Mouse (Mus musculus): ENCODE measurements around the gene Sdhaf1. TPM values are rescaled to one million over a fixed set of nuclear protein-coding genes. Genes with fewer than 3 reads are reported as not detected.
A peak's percentile ranks its signal among the peaks of the same experiment; 100 is the strongest.

Gene Sdhaf1
- polyA plus RNA-seq, 1 experiment from 2014 or later: 18.8 TPM

- Histone ChIP-seq H3K27ac (replicated peaks; ENCODE audit: low read depth, low read length) (no peak overlapping the region), H3K27me3 (replicated peaks; ENCODE audit: control insufficient read depth, insufficient read depth, low read length) (no peaks in the 10 kb centered on the region), H3K4me3 (ENCODE audit: low read depth, low read length) (peak overlapping the region; percentile 75; the same call in 1 of the 2 replicates), H3K4me1 (ENCODE audit: control insufficient read depth, insufficient read depth, low read length) (0 out of 2 replicates have a peak, but pooled peaks cover 4% of the 10 kb centered on the region), H3K9me3 (ENCODE audit: control insufficient read depth, low read length) (no peaks in the 10 kb centered on the region), H3K36me3 (ENCODE audit: control insufficient read depth, insufficient read depth, low read length) (no peaks in the 10 kb centered on the region), H3K9ac (ENCODE audit: low read depth, low read length) (no peak overlapping the region), H3K4me2 (ENCODE audit: low read depth, low read length) (peak overlapping the region; percentile 95; the same call in 1 of the 2 replicates)
- DNase-seq (ENCODE audit: low spot score): no peak
- 75% methylated on average over 4 of the region's 4 CpGs for WGBS
- no peak for ATAC-seq (ENCODE audit: low read depth)
Measured at GRCm38 (mm10) chr7:30281522-30281921, 42.2 kb downstream of the Sdhaf1 start.

GRCm38 (mm10) chr7:30280670-30281138 is 43.0 kb downstream of the Sdhaf1 start:
- Histone ChIP-seq H3K4me3 (ENCODE audit: low read depth, low read length) (peak overlapping the region; percentile 75), H3K9me3 (ENCODE audit: control insufficient read depth, low read length) (no peaks in the 10 kb centered on the region), H3K9ac (ENCODE audit: low read depth, low read length) (peak overlapping the region; percentile 66), H3K4me2 (ENCODE audit: low read depth, low read length) (peak overlapping the region; percentile 95), H3K27me3 (replicated peaks; ENCODE audit: control insufficient read depth, insufficient read depth, low read length) (no peaks in the 10 kb centered on the region), H3K4me1 (ENCODE audit: control insufficient read depth, insufficient read depth, low read length) (0 out of 2 replicates have a peak, but pooled peaks cover 4% of the 10 kb centered on the region), H3K36me3 (ENCODE audit: control insufficient read depth, insufficient read depth, low read length) (no peaks in the 10 kb centered on the region), H3K27ac (replicated peaks; ENCODE audit: low read depth, low read length) (peak overlapping the region; percentile 95)
- ATAC-seq (ENCODE audit: low read depth) (peak; percentile 85), DNase-seq (ENCODE audit: low spot score) (peak; percentile 96)
- WGBS: under 1% methylated on average over 19 of the region's 20 CpGs

- no peaks in the 10 kb centered on the region for H3K36me3 ChIP-seq (ENCODE audit: control insufficient read depth, insufficient read depth, low read length)
- peak; percentile 97 for DNase-seq (ENCODE audit: low spot score)
- peak within 1 kb of the TSS; percentile 75 for H3K4me3 ChIP-seq (ENCODE audit: low read depth, low read length)
- ATAC-seq (ENCODE audit: low read depth): peak; percentile 96
- peak within 1 kb of the TSS; percentile 95 for H3K27ac ChIP-seq (replicated peaks; ENCODE audit: low read depth, low read length)
- WGBS: under 1% methylated on average over 45 of the region's 49 CpGs
- 0 out of 2 replicates have a peak, but pooled peaks cover 4% of the 10 kb centered on the region for H3K4me1 ChIP-seq (ENCODE audit: control insufficient read depth, insufficient read depth, low read length)
- no peaks in the 10 kb centered on the region for H3K27me3 ChIP-seq (replicated peaks; ENCODE audit: control insufficient read depth, insufficient read depth, low read length)
- no peaks in the 10 kb centered on the region for H3K9me3 ChIP-seq (ENCODE audit: control insufficient read depth, low read length)
- H3K9ac ChIP-seq (ENCODE audit: low read depth, low read length): peak within 1 kb of the TSS; percentile 66
- H3K4me2 ChIP-seq (ENCODE audit: low read depth, low read length): peak within 1 kb of the TSS; percentile 95
Measured at GRCm38 (mm10) chr7:30279951-30280669, 43.6 kb downstream of the Sdhaf1 start, which contains the start of the genes Thap8 and Wdr62. TSS of gene Thap8 (plus strand) at chr7:30280094. TSS of gene Wdr62 (minus strand) at chr7:30280419.

GRCm38 (mm10) chr7:30279536-30279935 is 44.2 kb downstream of the Sdhaf1 start:
- Histone ChIP-seq H3K9ac (ENCODE audit: low read depth, low read length) (peak overlapping the region; percentile 60; the same call in 1 of the 2 replicates), H3K27ac (replicated peaks; ENCODE audit: low read depth, low read length) (no peak overlapping the region; the same call in 1 of the 2 replicates), H3K36me3 (ENCODE audit: control insufficient read depth, insufficient read depth, low read length) (no peaks in the 10 kb centered on the region), H3K4me1 (ENCODE audit: control insufficient read depth, insufficient read depth, low read length) (0 out of 2 replicates have a peak, but pooled peaks cover 4% of the 10 kb centered on the region), H3K4me3 (ENCODE audit: low read depth, low read length) (peak overlapping the region; percentile 75), H3K27me3 (replicated peaks; ENCODE audit: control insufficient read depth, insufficient read depth, low read length) (no peaks in the 10 kb centered on the region), H3K4me2 (ENCODE audit: low read depth, low read length) (peak overlapping the region; percentile 95), H3K9me3 (ENCODE audit: control insufficient read depth, low read length) (no peaks in the 10 kb centered on the region)
- DNase-seq (ENCODE audit: low spot score) (peak; percentile 19), ATAC-seq (ENCODE audit: low read depth) (no peak)
- 0% methylated on average over 6 of the region's 6 CpGs for WGBS

GRCm38 (mm10) chr7:30278911-30279310 is 44.8 kb downstream of the Sdhaf1 start:
- Histone ChIP-seq H3K4me2 (ENCODE audit: low read depth, low read length) (peak overlapping the region; percentile 95), H3K27ac (replicated peaks; ENCODE audit: low read depth, low read length) (no peak overlapping the region), H3K9me3 (ENCODE audit: control insufficient read depth, low read length) (no peaks in the 10 kb centered on the region), H3K36me3 (ENCODE audit: control insufficient read depth, insufficient read depth, low read length) (no peaks in the 10 kb centered on the region), H3K4me1 (ENCODE audit: control insufficient read depth, insufficient read depth, low read length) (0 out of 2 replicates have a peak, but pooled peaks cover 4% of the 10 kb centered on the region), H3K27me3 (replicated peaks; ENCODE audit: control insufficient read depth, insufficient read depth, low read length) (no peaks in the 10 kb centered on the region), H3K4me3 (ENCODE audit: low read depth, low read length) (no peak overlapping the region), H3K9ac (ENCODE audit: low read depth, low read length) (no peak overlapping the region)
- no peak for ATAC-seq (ENCODE audit: low read depth)
- WGBS: 54% methylated on average over 2 of the region's 2 CpGs
- no peak for DNase-seq (ENCODE audit: low spot score)

- Histone ChIP-seq H3K36me3 (ENCODE audit: control insufficient read depth, insufficient read depth, low read length) (0 out of 2 replicates have a peak, but pooled peaks cover 7% of the 10 kb centered on the region), H3K4me1 (ENCODE audit: control insufficient read depth, insufficient read depth, low read length) (no peaks in the 10 kb centered on the region), H3K4me2 (ENCODE audit: low read depth, low read length) (no peak overlapping the region), H3K27ac (replicated peaks; ENCODE audit: low read depth, low read length) (no peak overlapping the region), H3K9me3 (ENCODE audit: control insufficient read depth, low read length) (no peaks in the 10 kb centered on the region), H3K27me3 (replicated peaks; ENCODE audit: control insufficient read depth, insufficient read depth, low read length) (no peaks in the 10 kb centered on the region), H3K9ac (ENCODE audit: low read depth, low read length) (no peak overlapping the region), H3K4me3 (ENCODE audit: low read depth, low read length) (no peak overlapping the region)
- DNase-seq (ENCODE audit: low spot score) (no peak), ATAC-seq (ENCODE audit: low read depth) (no peak)
- WGBS: 80% methylated on average over 6 of the region's 6 CpGs
Measured at GRCm38 (mm10) chr7:30274383-30274782, 49.3 kb downstream of the Sdhaf1 start.

Other genes with a start within 250 kb of the Sdhaf1 start
- gene Gm26920, start 233.5 kb downstream of the Sdhaf1 start, polyA plus RNA-seq (2014; fragmentation: Nextera tagmentation; extraction: Ambion mirVana): 1.4 and 2.5 TPM in 2 replicates
- 7.9 and 11.2 TPM in 2 replicates for gene Zfp566, start 233.4 kb downstream of the Sdhaf1 start, polyA plus RNA-seq (2014; fragmentation: Nextera tagmentation; extraction: Ambion mirVana)
- 136 and 141 TPM in 2 replicates for gene Zfp260, start 229.1 kb downstream of the Sdhaf1 start, polyA plus RNA-seq (2014; fragmentation: Nextera tagmentation; extraction: Ambion mirVana)
- gene Zfp382, start 202.0 kb downstream of the Sdhaf1 start, polyA plus RNA-seq (2014; fragmentation: Nextera tagmentation; extraction: Ambion mirVana): 5.8 and 6.5 TPM in 2 replicates
- 18.1 and 18.4 TPM in 2 replicates for gene Zfp146, start 154.1 kb downstream of the Sdhaf1 start, polyA plus RNA-seq (2014; fragmentation: Nextera tagmentation; extraction: Ambion mirVana)
- 7.4 and 17.0 TPM in 2 replicates for gene Cox7a1, start 139.8 kb downstream of the Sdhaf1 start, polyA plus RNA-seq (2014; fragmentation: Nextera tagmentation; extraction: Ambion mirVana)
- gene Capns1, start 125.1 kb downstream of the Sdhaf1 start, polyA plus RNA-seq (2014; fragmentation: Nextera tagmentation; extraction: Ambion mirVana): 96.4 and 107 TPM in 2 replicates
- gene Polr2i, start 91.9 kb downstream of the Sdhaf1 start, polyA plus RNA-seq (2014; fragmentation: Nextera tagmentation; extraction: Ambion mirVana): 172 and 180 TPM in 2 replicates
- 166 and 169 TPM in 2 replicates for gene Tbcb, start 91.6 kb downstream of the Sdhaf1 start, polyA plus RNA-seq (2014; fragmentation: Nextera tagmentation; extraction: Ambion mirVana)
- 1.1 and 1.4 TPM in 2 replicates for gene Ovol3, start 88.2 kb downstream of the Sdhaf1 start, polyA plus RNA-seq (2014; fragmentation: Nextera tagmentation; extraction: Ambion mirVana)
- 0.22 and 0.28 TPM in 2 replicates for gene Thap8, start 43.8 kb downstream of the Sdhaf1 start, polyA plus RNA-seq (2014; fragmentation: Nextera tagmentation; extraction: Ambion mirVana)
- 7.5 and 7.7 TPM in 2 replicates for gene Wdr62, start 43.5 kb downstream of the Sdhaf1 start, polyA plus RNA-seq (2014; fragmentation: Nextera tagmentation; extraction: Ambion mirVana)
- 51.8 and 58.1 TPM in 2 replicates for gene Clip3, start 32.2 kb downstream of the Sdhaf1 start, polyA plus RNA-seq (2014; fragmentation: Nextera tagmentation; extraction: Ambion mirVana)
- gene Alkbh6, start 15.2 kb downstream of the Sdhaf1 start, polyA plus RNA-seq (2014; fragmentation: Nextera tagmentation; extraction: Ambion mirVana): 69.4 and 72.3 TPM in 2 replicates
- gene Syne4, start 9.1 kb downstream of the Sdhaf1 start, polyA plus RNA-seq (2014; fragmentation: Nextera tagmentation; extraction: Ambion mirVana): 25.4 and 35.4 TPM in 2 replicates
- gene E130208F15Rik, start 2.2 kb downstream of the Sdhaf1 start, polyA plus RNA-seq (2014; fragmentation: Nextera tagmentation; extraction: Ambion mirVana): not detected in 2 replicates
- gene Lrfn3, start 38.9 kb upstream of the Sdhaf1 start, polyA plus RNA-seq (2014; fragmentation: Nextera tagmentation; extraction: Ambion mirVana): 4.2 and 4.7 TPM in 2 replicates
- gene Tyrobp, start 89.9 kb upstream of the Sdhaf1 start, polyA plus RNA-seq (2014; fragmentation: Nextera tagmentation; extraction: Ambion mirVana): 82.9 and 97.0 TPM in 2 replicates
- gene Hcst, start 96.0 kb upstream of the Sdhaf1 start, polyA plus RNA-seq (2014; fragmentation: Nextera tagmentation; extraction: Ambion mirVana): 2.2 and 2.4 TPM in 2 replicates
- 1.0 and 2.0 TPM in 2 replicates for gene Nfkbid, start 97.8 kb upstream of the Sdhaf1 start, polyA plus RNA-seq (2014; fragmentation: Nextera tagmentation; extraction: Ambion mirVana)
- 51.0 and 53.6 TPM in 2 replicates for gene Aplp1, start 121.6 kb upstream of the Sdhaf1 start, polyA plus RNA-seq (2014; fragmentation: Nextera tagmentation; extraction: Ambion mirVana)
- gene Kirrel2, start 133.8 kb upstream of the Sdhaf1 start, polyA plus RNA-seq (2014; fragmentation: Nextera tagmentation; extraction: Ambion mirVana): 0.45 and 0.82 TPM in 2 replicates
- gene Nphs1, start 134.4 kb upstream of the Sdhaf1 start, polyA plus RNA-seq (2014; fragmentation: Nextera tagmentation; extraction: Ambion mirVana): 0.22 and 0.35 TPM in 2 replicates
- not detected in 2 replicates for gene Prodh2, start 169.7 kb upstream of the Sdhaf1 start, polyA plus RNA-seq (2014; fragmentation: Nextera tagmentation; extraction: Ambion mirVana)
- 9.7 and 10.9 TPM in 2 replicates for gene Arhgap33, start 211.2 kb upstream of the Sdhaf1 start, polyA plus RNA-seq (2014; fragmentation: Nextera tagmentation; extraction: Ambion mirVana)
- 16.8 and 20.4 TPM in 2 replicates for gene Hspb6, start 228.3 kb upstream of the Sdhaf1 start, polyA plus RNA-seq (2014; fragmentation: Nextera tagmentation; extraction: Ambion mirVana)
- gene Proser3, start 228.4 kb upstream of the Sdhaf1 start, polyA plus RNA-seq (2014; fragmentation: Nextera tagmentation; extraction: Ambion mirVana): 8.1 and 9.9 TPM in 2 replicates
- gene Lin37, start 235.9 kb upstream of the Sdhaf1 start, polyA plus RNA-seq (2014; fragmentation: Nextera tagmentation; extraction: Ambion mirVana): 45.7 and 50.5 TPM in 2 replicates
- 85.4 and 88.0 TPM in 2 replicates for gene U2af1l4, start 239.4 kb upstream of the Sdhaf1 start, polyA plus RNA-seq (2014; fragmentation: Nextera tagmentation; extraction: Ambion mirVana)
- gene Gm49396, start 239.4 kb upstream of the Sdhaf1 start, polyA plus RNA-seq (2014; fragmentation: Nextera tagmentation; extraction: Ambion mirVana): 4.7 and 5.1 TPM in 2 replicates
- 108 and 113 TPM in 2 replicates for gene Psenen, start 239.7 kb upstream of the Sdhaf1 start, polyA plus RNA-seq (2014; fragmentation: Nextera tagmentation; extraction: Ambion mirVana)
- gene Igflr1, start 241.5 kb upstream of the Sdhaf1 start, polyA plus RNA-seq (2014; fragmentation: Nextera tagmentation; extraction: Ambion mirVana): 2.1 and 2.9 TPM in 2 replicates